Mouse (Mus musculus): ENCODE data around the gene Alkbh4. TPM values are rescaled to one million over a fixed set of nuclear protein-coding genes. Genes with fewer than 3 reads are reported as not detected.
"Not testable (repeated sequence)": the region's sequence is repeated elsewhere in the genome, so short reads cannot be mapped to it uniquely, and the experiment has no call there.

Alkbh4 gene
- total RNA-seq (2021): 1 to 10 TPM; 8.1 to 9.4 TPM

DNA sequence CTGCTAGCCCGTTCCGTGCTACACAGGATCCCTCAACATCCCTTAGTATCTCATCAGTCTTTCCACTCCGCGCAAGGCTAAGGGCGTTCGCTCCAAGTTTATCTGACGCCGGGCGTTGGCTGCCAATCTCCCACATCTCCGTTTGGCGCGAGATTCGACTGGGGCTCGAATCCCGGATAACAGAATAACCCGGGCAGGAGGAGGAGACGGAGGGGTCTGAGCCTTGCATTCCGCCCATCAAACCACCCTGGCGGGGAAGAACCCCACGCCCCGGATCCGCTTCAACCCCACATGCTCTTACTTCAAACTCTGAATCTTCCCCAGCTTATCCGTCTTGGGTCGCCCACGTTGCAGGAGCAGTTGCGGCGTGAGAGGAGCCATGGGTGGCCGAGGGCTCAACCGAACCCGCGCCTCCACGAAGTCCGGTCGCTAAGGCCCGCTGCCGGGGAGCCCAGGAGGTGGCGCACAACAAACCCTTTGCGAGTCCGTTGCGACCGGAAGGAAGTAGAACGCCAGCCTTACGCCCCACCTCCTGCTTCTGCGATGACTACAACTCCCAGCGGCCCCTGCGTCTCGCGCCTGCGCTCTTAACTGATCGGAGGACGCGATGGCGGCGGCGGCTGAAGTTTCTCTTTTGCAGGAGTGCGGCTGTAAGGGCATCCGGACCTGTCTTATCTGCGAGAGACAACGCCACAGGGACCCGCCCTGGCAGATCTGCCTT lies at the start of gene Alkbh4, which contains the start of gene Lrwd1:
Gene Alkbh4, plus strand, starts transcription at position 576 of the 721 bp plus-strand sequence.
Gene Lrwd1, minus strand, starts transcription at position 504 of the 721 bp plus-strand sequence.
- intact Hi-C loops (cut with DNase I): loop anchor here (1.0 to 2.0 kb wide), 3 partner anchors 19 to 51 kb away; partner anchors contain the start of genes Orai2 and Polr2j
- peak; percentile 94 to 98 for DNase-seq (ENCODE audit: low spot score in 2 of 2)

GRCm38 (mm10) chr5:136086290-136086689 lies 49.7 kb upstream of the Alkbh4 start:
- intact Hi-C loops (cut with DNase I): no loop called here
- no peak for DNase-seq (ENCODE audit: low spot score in 2 of 2)

DNA sequence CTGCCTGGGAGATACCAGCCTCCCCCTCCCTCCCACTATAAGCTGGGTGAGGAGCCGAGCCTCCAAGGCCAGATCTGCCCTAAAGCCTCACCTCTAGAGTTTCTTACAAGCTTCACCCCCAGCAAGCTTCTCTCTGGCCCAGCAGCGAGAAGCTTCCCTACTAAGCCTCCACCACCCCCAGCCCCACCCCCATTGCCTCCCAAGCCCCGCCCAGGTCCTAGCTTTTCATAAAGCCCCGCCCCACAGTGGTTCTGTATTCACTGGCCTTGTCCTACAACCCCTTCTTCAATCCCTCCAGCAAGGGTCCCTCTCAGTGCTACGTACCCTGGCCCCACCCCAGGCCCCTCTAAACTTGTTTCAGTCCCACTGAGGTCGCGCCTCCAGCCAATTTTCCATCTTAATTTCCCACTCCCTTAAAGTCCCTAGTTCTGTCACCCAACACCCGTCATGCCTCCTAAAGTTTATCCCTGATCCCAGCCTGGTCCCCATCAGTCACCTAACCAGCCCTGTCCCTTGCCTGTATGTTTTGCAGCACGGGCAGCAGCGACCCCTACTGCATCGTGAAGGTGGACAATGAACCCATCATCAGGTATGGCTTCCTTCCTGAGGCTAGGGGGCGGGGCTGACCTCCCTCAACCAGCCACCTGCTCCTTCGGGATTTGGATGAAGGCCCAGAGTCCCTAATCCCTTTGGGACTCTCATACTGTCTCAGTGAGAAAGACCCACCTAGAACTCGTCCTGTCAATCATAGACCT lies 46.9 kb upstream of the Alkbh4 start:
- intact Hi-C loops (cut with DNase I): no loop called here
- DNase-seq (ENCODE audit: low spot score in 2 of 2): no peak

DNA sequence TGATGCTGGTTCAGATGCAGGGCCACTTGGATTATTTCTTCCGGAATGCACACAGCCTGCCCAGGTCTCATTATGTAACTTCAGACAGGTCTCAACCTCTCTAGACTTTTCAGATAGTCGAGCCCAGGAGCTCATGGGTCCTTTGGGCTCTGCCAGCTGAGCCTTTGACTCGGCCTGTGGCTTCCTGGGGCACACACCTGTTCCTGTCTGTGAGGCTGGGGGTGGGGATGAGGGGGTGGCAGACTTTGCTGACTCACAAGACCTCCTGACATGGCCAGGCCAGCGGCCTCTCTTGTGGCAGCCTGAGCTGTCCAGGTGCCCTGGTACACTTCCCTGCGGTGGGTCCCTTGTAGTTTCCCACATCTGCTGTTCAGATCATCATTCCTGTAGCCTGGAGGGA lies 44.0 kb upstream of the Alkbh4 start:
- intact Hi-C loops (cut with DNase I): loop anchor here (10.0 kb wide), 1 partner anchor 503 kb away; no protein-coding TSS in a partner anchor
- no peak for DNase-seq (ENCODE audit: low spot score in 2 of 2)

- DNase-seq (ENCODE audit: low spot score in 2 of 2): peak in 1 of 2 experiments; percentile 56
Measured at GRCm38 (mm10) chr5:136094249-136095010, 41.5 kb upstream of the Alkbh4 start.

GRCm38 (mm10) chr5:136095089-136095488 lies 40.9 kb upstream of the Alkbh4 start:
- intact Hi-C loops (cut with DNase I): loop anchor here (10.0 kb wide), 1 partner anchor 500 kb away; no protein-coding TSS in a partner anchor
- no peak for DNase-seq (ENCODE audit: low spot score in 2 of 2)

More at GRCm38 (mm10) chr5:136094249-136095010, 41.5 kb upstream of the Alkbh4 start:
- intact Hi-C loops (cut with DNase I): loop anchor here (10.0 kb wide), 1 partner anchor 500 kb away; no protein-coding TSS in a partner anchor

GRCm38 (mm10) chr5:136098536-136098935 lies 37.4 kb upstream of the Alkbh4 start:
- intact Hi-C loops (cut with DNase I): loop anchor here (10.0 kb wide), 1 partner anchor 496 kb away; no protein-coding TSS in a partner anchor
- no peak for DNase-seq (ENCODE audit: low spot score in 2 of 2)

DNA sequence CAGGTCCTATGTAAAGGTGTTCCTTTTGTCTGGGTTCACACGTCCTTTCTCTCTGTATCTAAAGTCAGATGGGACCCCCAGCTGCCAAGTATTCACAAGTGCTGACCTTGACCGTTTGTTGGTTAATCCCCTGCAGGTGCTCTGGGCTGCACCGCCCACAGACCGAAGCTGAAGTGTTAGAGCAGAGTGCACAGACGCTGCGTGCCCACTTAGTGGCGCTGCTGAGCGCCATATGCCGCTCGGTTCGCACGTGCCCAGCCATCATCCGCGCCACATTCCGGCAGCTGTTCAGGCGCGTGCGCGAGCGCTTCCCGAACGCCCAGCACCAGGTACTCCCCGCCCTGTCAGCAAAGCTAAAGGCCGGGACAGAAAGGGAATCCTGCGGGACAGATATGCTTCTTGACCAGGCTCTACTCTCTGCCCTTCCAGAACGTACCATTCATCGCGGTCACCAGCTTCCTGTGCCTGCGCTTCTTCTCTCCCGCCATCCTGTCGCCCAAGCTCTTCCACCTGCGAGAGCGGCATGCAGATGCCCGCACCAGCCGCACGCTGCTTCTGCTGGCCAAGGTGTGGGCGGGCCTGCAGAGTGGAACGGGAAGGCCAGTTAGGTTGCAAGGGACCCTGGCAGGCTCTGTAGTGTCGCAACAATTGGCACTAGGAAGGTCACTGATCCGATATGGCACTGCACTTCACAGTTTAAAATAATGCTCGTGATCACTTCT lies 33.7 kb upstream of the Alkbh4 start:
- intact Hi-C loops (cut with DNase I): no loop called here
- peak; percentile 76 to 80 for DNase-seq (ENCODE audit: low spot score in 2 of 2)

DNA sequence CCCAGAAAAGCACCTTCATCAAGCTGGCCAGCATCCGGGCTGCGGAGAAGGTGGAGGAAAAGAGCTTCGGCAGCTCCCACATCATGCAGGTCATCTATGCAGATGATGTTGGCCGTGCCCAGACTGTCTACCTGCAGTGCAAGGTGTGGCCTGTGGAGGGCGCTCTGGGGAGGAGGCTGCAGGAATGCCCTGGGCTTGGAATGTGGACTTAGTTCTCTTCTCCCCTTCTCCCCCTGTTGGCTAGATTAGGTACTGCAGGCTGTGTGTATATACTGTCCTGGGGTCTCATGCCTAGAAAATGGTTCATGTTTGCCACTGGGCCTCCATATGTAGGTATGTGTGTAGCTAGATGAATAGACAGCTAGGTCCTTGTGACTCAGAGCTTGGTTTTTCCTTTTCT lies 31.4 kb upstream of the Alkbh4 start:
- no peak for DNase-seq (ENCODE audit: low spot score in 2 of 2)

GRCm38 (mm10) chr5:136108486-136108885 lies 27.5 kb upstream of the Alkbh4 start:
- intact Hi-C loops (cut with DNase I): no loop called here
- DNase-seq (ENCODE audit: low spot score in 2 of 2): no peak

More for the DNA sequence above, 31.4 kb upstream of the Alkbh4 start:
- intact Hi-C loops (cut with DNase I): no loop called here

DNA sequence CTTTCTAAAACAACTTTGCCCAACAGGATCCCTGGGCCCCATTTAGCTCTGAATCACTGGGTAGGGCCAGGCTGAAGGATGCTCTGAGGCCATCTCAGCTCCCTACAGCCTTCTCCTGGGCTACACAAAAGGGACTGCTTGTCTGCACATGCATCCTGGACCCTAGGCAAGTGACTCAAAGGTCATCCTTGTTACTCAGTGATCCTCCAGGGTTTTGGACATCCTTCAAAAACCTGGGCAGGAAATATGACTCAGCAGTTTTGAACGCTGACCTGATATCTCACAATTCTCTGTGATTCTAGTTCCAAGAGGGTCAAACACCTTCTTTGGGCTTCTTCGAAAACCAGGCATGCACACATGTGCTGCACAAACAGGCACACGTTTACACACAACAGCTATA lies 26.9 kb upstream of the Alkbh4 start:
- DNase-seq (ENCODE audit: low spot score in 2 of 2): no peak
- intact Hi-C loops (cut with DNase I): no loop called here

DNA sequence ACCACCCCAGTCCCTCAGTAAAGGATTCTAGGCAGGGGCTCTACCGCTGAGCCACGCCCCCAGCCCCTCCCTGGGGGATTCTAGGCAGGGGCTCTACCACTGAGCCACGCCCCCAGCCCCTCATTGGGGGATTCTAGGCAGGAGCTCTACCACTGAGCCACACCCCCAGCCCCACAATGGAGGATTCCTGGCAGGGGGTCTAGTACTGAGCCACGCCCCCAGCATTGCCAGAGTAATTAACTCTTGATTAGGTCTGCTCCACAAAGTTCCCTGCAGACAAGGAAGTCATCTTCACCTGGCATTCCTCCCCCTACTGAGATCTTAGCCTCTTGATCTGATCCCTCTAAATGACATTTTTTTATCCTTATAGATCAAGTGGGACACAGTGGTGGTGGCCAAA lies 22.4 kb upstream of the Alkbh4 start:
- DNase-seq (ENCODE audit: low spot score in 2 of 2); intact Hi-C loops (cut with DNase I): not testable (repeated sequence)

DNA sequence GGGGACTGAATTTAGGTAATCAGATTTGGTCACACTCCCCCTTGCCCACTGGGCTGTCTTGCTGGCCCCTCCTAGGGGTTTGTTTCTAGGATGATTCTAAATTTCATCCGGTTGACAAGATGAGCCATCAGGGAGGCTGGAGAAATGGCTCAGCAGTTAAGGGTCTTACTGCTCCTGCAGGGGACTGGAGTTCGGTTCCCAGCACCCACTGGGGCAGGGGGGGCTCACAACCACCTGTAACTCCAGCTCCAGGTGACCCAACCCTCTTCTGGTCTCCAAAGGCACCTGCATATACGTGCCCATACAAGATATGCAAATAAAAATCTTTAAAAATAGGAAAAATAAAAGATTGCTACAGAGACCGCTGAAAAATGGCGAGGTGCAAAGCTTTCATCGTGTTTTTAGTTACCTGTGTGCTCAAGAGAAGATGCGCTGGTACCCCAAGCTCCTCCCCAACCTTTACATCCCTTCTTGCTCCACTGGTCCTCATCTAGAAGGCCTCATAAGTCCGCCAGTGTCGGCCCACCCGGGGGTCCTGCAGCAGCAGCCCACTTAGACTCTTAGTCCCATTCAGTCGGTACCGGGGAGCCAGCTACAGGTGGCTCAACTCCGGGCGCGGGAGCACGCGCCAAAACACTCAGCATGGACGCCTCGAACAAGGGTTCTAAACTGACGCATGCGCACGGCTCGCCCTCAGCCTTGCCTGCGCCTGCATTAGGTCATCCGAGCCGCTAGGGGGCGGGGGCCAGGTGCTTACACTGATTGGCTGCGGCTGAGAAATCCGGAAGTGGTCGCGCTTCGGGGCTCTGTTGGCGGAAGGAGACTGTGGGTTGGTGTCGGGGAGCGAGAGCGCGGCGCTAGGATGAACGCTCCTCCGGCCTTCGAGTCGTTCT lies 19.8 kb upstream of the Alkbh4 start, which contains the start of gene Polr2j:
Gene Polr2j, plus strand, starts transcription at position 741 of the 893 bp plus-strand sequence.
- DNase-seq (ENCODE audit: low spot score in 2 of 2): peak; percentile 97 to 98
- intact Hi-C loops (cut with DNase I): loop anchor here (1.0 kb wide), 1 partner anchor 20 kb away; the partner anchor contains the start of genes Alkbh4 and Lrwd1

DNA sequence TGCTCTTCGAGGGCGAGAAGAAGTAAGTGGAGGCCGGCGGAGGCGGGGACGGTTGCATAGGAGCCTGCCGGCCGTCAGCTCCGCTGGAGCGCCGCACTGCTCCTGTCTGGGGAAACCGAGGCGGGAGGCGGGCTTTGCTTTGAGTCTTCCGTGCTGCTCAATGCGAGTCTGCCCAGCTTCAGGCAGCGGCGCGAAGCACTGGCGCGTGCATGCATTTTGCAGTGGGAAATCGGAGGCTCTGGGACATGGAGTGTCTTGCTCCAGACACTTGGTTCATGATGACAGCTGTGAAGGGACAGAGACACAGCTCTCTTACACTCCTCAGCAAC lies 19.2 kb upstream of the Alkbh4 start:
- intact Hi-C loops (cut with DNase I): loop anchor here (1.0 kb wide), 1 partner anchor 20 kb away; the partner anchor contains the start of genes Alkbh4 and Lrwd1
- no peak for DNase-seq (ENCODE audit: low spot score in 2 of 2)

- DNase-seq (ENCODE audit: low spot score in 2 of 2): no peak
- intact Hi-C loops (cut with DNase I): no loop called here
Measured at GRCm38 (mm10) chr5:136122165-136122564, 13.8 kb upstream of the Alkbh4 start.

- intact Hi-C loops (cut with DNase I): loop anchor here (1.0 to 2.0 kb wide), 3 partner anchors 20 to 50 kb away; partner anchors contain the start of genes Orai2 and Polr2j
- DNase-seq (ENCODE audit: low spot score in 2 of 2): no peak
Measured at GRCm38 (mm10) chr5:136136292-136136990, 495 bp downstream of the Alkbh4 start.

GRCm38 (mm10) chr5:136137658-136138274 lies 1.8 kb downstream of the Alkbh4 start:
- intact Hi-C loops (cut with DNase I): loop anchor here (2.0 kb wide), 2 partner anchors 33 to 49 kb away; partner anchors contain the start of gene Orai2
- DNase-seq (ENCODE audit: low spot score in 2 of 2): no peak
